Mouse (Mus musculus) forebrain, embryonic 11.5 days (tissue): Measurements from ENCODE around the gene Olfml3. TPM values are rescaled to one million over a fixed set of nuclear protein-coding genes. Genes with fewer than 3 reads are reported as not detected.

Experiments used
- ATAC-seq: fragments of 200-750 bp; cut with Nextera tagmentation; replicated peaks from 2 replicates; pipeline ENCODE4 v1.8.0; 2017; ENCODE audit warnings: moderate TSS enrichment; ENCODE audit not compliant: low FRiP score
- DNase-seq: peaks from one replicate; pipeline ENCODE4 v3.0.0-alpha.2; 2017; ENCODE audit warnings: low spot score
- H3K27ac ChIP-seq: fragments of 300-500 bp; sonication (generic); 2 replicates; pipeline ENCODE4 v1.5.1; 2014; ENCODE audit warnings: low read depth, low read length
- H3K27me3 ChIP-seq: fragments of 300-500 bp; sonication (generic); 2 replicates; pipeline ENCODE4 v1.6.1; 2014; ENCODE audit warnings: mild to moderate bottlenecking, low read length, mixed read lengths; ENCODE audit not compliant: control insufficient read depth, insufficient read depth
- H3K36me3 ChIP-seq: fragments of 300-500 bp; sonication (generic); 2 replicates; pipeline ENCODE4 v1.6.1; 2014; ENCODE audit warnings: mild to moderate bottlenecking, low read length, moderate library complexity, mixed read lengths; ENCODE audit not compliant: control insufficient read depth, insufficient read depth
- H3K4me1 ChIP-seq: fragments of 300-500 bp; sonication (generic); replicated peaks from 2 replicates; pipeline ENCODE4 v1.6.1; 2014; ENCODE audit warnings: low read length, mixed read lengths; ENCODE audit not compliant: control insufficient read depth, insufficient read depth
- H3K4me2 ChIP-seq: fragments of 300-500 bp; sonication (generic); 2 replicates; pipeline ENCODE4 v1.6.1; 2014; ENCODE audit warnings: low read depth, mild to moderate bottlenecking, low read length, moderate library complexity, mixed read lengths; ENCODE audit not compliant: severe bottlenecking
- H3K4me3 ChIP-seq: fragments of 300-500 bp; sonication (generic); 2 replicates; pipeline ENCODE4 v1.5.1; 2014; ENCODE audit warnings: low read depth, low read length
- H3K9ac ChIP-seq: fragments of 300-500 bp; sonication (generic); 2 replicates; pipeline ENCODE4 v1.6.1; 2014; ENCODE audit warnings: low read length
- H3K9me3 ChIP-seq: fragments of 300-500 bp; sonication (generic); 2 replicates; pipeline ENCODE4 v1.6.1; 2016; ENCODE audit warnings: low read length, mixed read lengths; ENCODE audit not compliant: control insufficient read depth
- WGBS: fragments of 180-500 bp; shearing (Covaris S2); extraction: QIAGEN DNeasy Blood & Tissue Kit; methylation state at CpG from one replicate; pipeline ENCODE4 v1.1.7; 2014; 5-methylcytosine and 5-hydroxymethylcytosine counted together
- polyA plus RNA-seq: library from polyadenylated mRNA; unstranded; fragments of >200 nt; fragmentation: Nextera tagmentation; extraction: Ambion mirVana; gene quantifications from 2 replicates; pipeline ENCODE4 v1.2.1, GENCODE M21; 2014

The Olfml3 gene
- polyA plus RNA-seq, 1 experiment from 2014 or later, result 6.4 TPM

- no peaks in the 10 kb centered on the region for H3K36me3 ChIP-seq
- H3K4me2 ChIP-seq, result peak overlapping the region; percentile 29; the same call in 1 of the 2 replicates
- peaks cover 28% of the 10 kb centered on the region for H3K4me1 ChIP-seq
- H3K9ac ChIP-seq, result peak overlapping the region; percentile 33
- no peaks in the 10 kb centered on the region for H3K9me3 ChIP-seq
- DNase-seq (no peak), ATAC-seq (no peak)
- peak overlapping the region; percentile 47; the same call in 1 of the 2 replicates for H3K27ac ChIP-seq
- H3K4me3 ChIP-seq, result no peak overlapping the region
- WGBS, result 7% methylated on average over 11 of the region's 11 CpGs
- no peaks in the 10 kb centered on the region for H3K27me3 ChIP-seq
Observed at GRCm38 (mm10) chr3:103734696-103735519, 2.9 kb downstream of the Olfml3 start.

GRCm38 (mm10) chr3:103733799-103734695 is 3.8 kb downstream of the Olfml3 start:
- H3K27me3 ChIP-seq, result no peaks in the 10 kb centered on the region
- H3K36me3 ChIP-seq, result no peaks in the 10 kb centered on the region
- peak overlapping the region; percentile 29; the same call in 1 of the 2 replicates for H3K4me2 ChIP-seq
- H3K4me3 ChIP-seq, result peak overlapping the region; percentile 1; the same call in 1 of the 2 replicates
- H3K9me3 ChIP-seq, result no peaks in the 10 kb centered on the region
- ATAC-seq (peak; percentile 64), DNase-seq (peak; percentile 77)
- WGBS, result 4% methylated on average over 19 of the region's 19 CpGs
- H3K27ac ChIP-seq, result peak overlapping the region; percentile 47; the same call in 1 of the 2 replicates
- peaks cover 28% of the 10 kb centered on the region for H3K4me1 ChIP-seq
- peak overlapping the region; percentile 41; the same call in 1 of the 2 replicates for H3K9ac ChIP-seq

DNA sequence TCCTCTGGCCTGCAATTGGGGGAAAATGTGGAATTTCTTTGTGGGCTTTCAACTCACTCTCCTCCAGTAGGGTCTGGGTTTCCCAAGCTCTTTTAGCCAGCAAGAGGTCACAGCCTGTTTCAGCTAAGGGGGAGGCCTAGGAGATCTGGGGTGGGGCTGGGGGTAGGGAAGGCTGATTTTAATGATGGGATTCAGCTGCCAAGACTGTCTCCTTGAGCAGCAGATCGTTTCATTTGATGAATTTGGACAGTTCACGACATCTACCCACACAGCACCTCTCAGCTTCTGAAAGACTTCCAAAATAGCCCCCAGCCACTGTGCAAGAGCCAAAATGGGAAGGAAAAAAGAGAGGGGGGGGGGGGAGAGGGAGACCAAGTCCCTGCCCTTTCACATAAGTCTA is 4.6 kb downstream of the Olfml3 start:
- H3K4me1 ChIP-seq, result peaks cover 28% of the 10 kb centered on the region
- no peaks in the 10 kb centered on the region for H3K36me3 ChIP-seq
- DNase-seq (no peak), ATAC-seq (no peak)
- H3K4me2 ChIP-seq, result no peak overlapping the region
- H3K4me3 ChIP-seq, result no peak overlapping the region
- H3K9ac ChIP-seq, result no peak overlapping the region
- WGBS, result 28% methylated on average over 2 of the region's 2 CpGs
- no peaks in the 10 kb centered on the region for H3K9me3 ChIP-seq
- H3K27me3 ChIP-seq, result no peaks in the 10 kb centered on the region
- no peak overlapping the region for H3K27ac ChIP-seq

- Histone ChIP-seq H3K4me2 (no peak overlapping the region), H3K27ac (no peak overlapping the region), H3K9me3 (no peaks in the 10 kb centered on the region), H3K27me3 (no peaks in the 10 kb centered on the region), H3K36me3 (no peaks in the 10 kb centered on the region), H3K4me3 (no peak overlapping the region), H3K9ac (no peak overlapping the region), H3K4me1 (peaks cover 20% of the 10 kb centered on the region)
- whole genome bisulfite sequencing, result 93% methylated on average over 3 of the region's 3 CpGs
- no peak for ATAC-seq
- no peak for DNase-seq
Observed at GRCm38 (mm10) chr3:103732116-103732515, 5.7 kb downstream of the Olfml3 start.

- no peak overlapping the region for H3K4me3 ChIP-seq
- H3K36me3 ChIP-seq, result no peaks in the 10 kb centered on the region
- H3K9ac ChIP-seq, result no peak overlapping the region
- H3K9me3 ChIP-seq, result no peaks in the 10 kb centered on the region
- ATAC-seq (no peak), DNase-seq (no peak)
- no peak overlapping the region for H3K4me2 ChIP-seq
- H3K27ac ChIP-seq, result no peak overlapping the region
- WGBS, result 91% methylated on average over 9 of the region's 9 CpGs
- H3K4me1 ChIP-seq, result peaks cover 13% of the 10 kb centered on the region
- H3K27me3 ChIP-seq, result no peaks in the 10 kb centered on the region
Observed at GRCm38 (mm10) chr3:103729850-103730249, 8.0 kb downstream of the Olfml3 start.

- Histone ChIP-seq H3K4me2 (no peak overlapping the region), H3K9me3 (no peaks in the 10 kb centered on the region), H3K4me3 (no peak overlapping the region), H3K27me3 (no peaks in the 10 kb centered on the region), H3K9ac (no peak overlapping the region), H3K36me3 (no peaks in the 10 kb centered on the region), H3K27ac (no peak overlapping the region), H3K4me1 (no peaks in the 10 kb centered on the region)
- 67% methylated on average over 2 of the region's 2 CpGs for WGBS
- no peak for DNase-seq
- no peak for ATAC-seq
Observed at GRCm38 (mm10) chr3:103727813-103728326, 9.9 kb downstream of the Olfml3 start.

DNA sequence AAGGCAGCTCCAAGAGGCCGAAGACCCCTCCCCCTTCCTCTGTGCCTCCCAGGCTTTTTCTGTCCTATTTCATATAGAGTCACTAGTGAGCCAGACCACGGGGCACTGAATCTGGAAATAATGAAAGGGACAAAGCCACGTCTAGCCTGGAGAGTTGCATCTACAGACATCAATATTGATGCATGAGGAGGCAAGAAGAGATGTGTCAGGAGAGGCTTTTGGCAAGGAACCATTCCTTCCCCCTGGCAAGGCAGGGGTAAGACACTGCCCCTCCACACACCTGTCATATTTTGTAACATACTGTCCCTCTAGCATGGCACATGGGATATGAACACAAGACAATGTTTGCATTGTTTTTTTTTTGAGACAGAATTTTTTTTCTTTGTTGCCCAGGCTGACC is 11.2 kb downstream of the Olfml3 start:
- no peaks in the 10 kb centered on the region for H3K36me3 ChIP-seq
- H3K27ac ChIP-seq, result no peak overlapping the region
- ATAC-seq (no peak), DNase-seq (no peak)
- no peaks in the 10 kb centered on the region for H3K9me3 ChIP-seq
- 60% methylated on average over 3 of the region's 3 CpGs for WGBS
- no peak overlapping the region for H3K4me2 ChIP-seq
- no peaks in the 10 kb centered on the region for H3K4me1 ChIP-seq
- H3K9ac ChIP-seq, result no peak overlapping the region
- no peak overlapping the region for H3K4me3 ChIP-seq
- no peaks in the 10 kb centered on the region for H3K27me3 ChIP-seq

- WGBS, result 69% methylated on average over 3 of the region's 3 CpGs
- no peaks in the 10 kb centered on the region for H3K4me1 ChIP-seq
Observed at GRCm38 (mm10) chr3:103724137-103724536, 13.7 kb downstream of the Olfml3 start.

More at GRCm38 (mm10) chr3:103724137-103724536, 13.7 kb downstream of the Olfml3 start:
- H3K4me2 ChIP-seq, result no peak overlapping the region
- no peaks in the 10 kb centered on the region for H3K27me3 ChIP-seq
- H3K36me3 ChIP-seq, result no peaks in the 10 kb centered on the region
- DNase-seq (no peak), ATAC-seq (no peak)
- no peaks in the 10 kb centered on the region for H3K9me3 ChIP-seq
- no peak overlapping the region for H3K27ac ChIP-seq
- no peak overlapping the region for H3K9ac ChIP-seq
- H3K4me3 ChIP-seq, result no peak overlapping the region
